Mouse (Mus musculus) olfactory bulb, adult 2 months (tissue): ENCODE measurements around the gene Rrp1.

Source experiments
- CTCF ChIP-seq: fragments of 200-500 bp; IDR thresholded peaks from 2 replicates; pipeline ENCODE4 v1.5.1; 2012; ENCODE audit warnings: low read depth, mild to moderate bottlenecking, low read length, moderate library complexity; ENCODE audit not compliant: insufficient read depth
- POLR2A ChIP-seq: fragments of 200-500 bp; IDR thresholded peaks from 2 replicates; pipeline ENCODE4 v1.6.1; 2012; ENCODE audit warnings: mild to moderate bottlenecking, low read depth, low read length, moderate library complexity; ENCODE audit not compliant: insufficient read depth

GRCm38 (mm10) chr10:78350796-78351556 lies 61.9 kb downstream of the Rrp1 start:
- TF ChIP-seq CTCF (no peak), POLR2A (no peak)
